Mouse (Mus musculus) midbrain, embryonic 10.5 days (tissue): ENCODE data around the gene Kif13a. TPM values are rescaled to one million over a fixed set of nuclear protein-coding genes. Genes with fewer than 3 reads are reported as not detected.

Experiments
- DNase-seq: peaks from one replicate; pipeline ENCODE4 v3.0.0-alpha.2; 2017; ENCODE audit warnings: low spot score
- H3K27ac ChIP-seq: fragments of 300-500 bp; sonication (generic); replicated peaks from 2 replicates; pipeline ENCODE4 v1.5.1; 2016; ENCODE audit warnings: mild to moderate bottlenecking
- H3K27me3 ChIP-seq: fragments of 300-500 bp; sonication (generic); 2 replicates; pipeline ENCODE4 v1.6.1; 2016; ENCODE audit warnings: low read depth, mild to moderate bottlenecking; ENCODE audit not compliant: poor library complexity, severe bottlenecking
- H3K36me3 ChIP-seq: fragments of 300-500 bp; sonication (generic); 2 replicates; pipeline ENCODE4 v1.6.1; 2016; ENCODE audit warnings: mild to moderate bottlenecking, moderate library complexity
- H3K4me1 ChIP-seq: fragments of 300-500 bp; sonication (generic); 2 replicates; pipeline ENCODE4 v1.6.1; 2016
- H3K4me3 ChIP-seq: fragments of 300-500 bp; sonication (generic); 2 replicates; pipeline ENCODE4 v1.5.1; 2016; ENCODE audit warnings: mild to moderate bottlenecking, moderate library complexity
- H3K9me3 ChIP-seq: fragments of 300-500 bp; sonication (generic); replicated peaks from 2 replicates; pipeline ENCODE4 v1.6.1; 2016; ENCODE audit warnings: mild to moderate bottlenecking
- WGBS: fragments of 180-500 bp; shearing (Covaris S2); methylation state at CpG from one replicate; pipeline ENCODE4 v1.1.7; 2016; 5-methylcytosine and 5-hydroxymethylcytosine counted together
- polyA plus RNA-seq: library from polyadenylated mRNA; unstranded; fragments of >200 nt; fragmentation: Nextera tagmentation; extraction: Ambion mirVana; gene quantifications from 2 replicates; pipeline ENCODE4 v1.2.1, GENCODE M21; 2016

The Kif13a gene
- polyA plus RNA-seq, 1 experiment from 2014 or later: 9.1 TPM

- Histone ChIP-seq H3K4me3 (no peak overlapping the region), H3K9me3 (peaks cover 7% of the 10 kb centered on the region), H3K27me3 (no peaks in the 10 kb centered on the region), H3K4me1 (peaks cover 12% of the 10 kb centered on the region), H3K36me3 (peaks cover 33% of the 10 kb centered on the region), H3K27ac (peak overlapping the region; percentile 24; the same call in 1 of the 2 replicates)
- no peak for DNase-seq
- 59% methylated on average over 11 of the region's 11 CpGs for WGBS
These were observed 31.3 kb downstream of the Kif13a start for GRCm38 (mm10) chr13:46898411-46898810.

GRCm38 (mm10) chr13:46892380-46892779, 37.3 kb downstream of the Kif13a start:
- Histone ChIP-seq H3K4me3 (no peak overlapping the region), H3K9me3 (no peaks in the 10 kb centered on the region), H3K36me3 (no peaks in the 10 kb centered on the region), H3K4me1 (no peaks in the 10 kb centered on the region), H3K27me3 (no peaks in the 10 kb centered on the region), H3K27ac (no peak overlapping the region)
- DNase-seq: no peak
- WGBS: 71% methylated on average over 4 of the region's 4 CpGs

- 91% methylated on average over 12 of the region's 12 CpGs for WGBS
- Histone ChIP-seq H3K27ac (no peak overlapping the region), H3K9me3 (no peaks in the 10 kb centered on the region), H3K27me3 (no peaks in the 10 kb centered on the region), H3K36me3 (no peaks in the 10 kb centered on the region), H3K4me3 (no peak overlapping the region), H3K4me1 (peaks cover 5% of the 10 kb centered on the region; the same call in 1 of the 2 replicates)
- no peak for DNase-seq
These were observed 41.5 kb downstream of the Kif13a start for GRCm38 (mm10) chr13:46888150-46888683.

GRCm38 (mm10) chr13:46886497-46887261, 43.0 kb downstream of the Kif13a start:
- no peak overlapping the region for H3K27ac ChIP-seq
- no peak for DNase-seq
- 88% methylated on average over 10 of the region's 10 CpGs for WGBS
- H3K36me3 ChIP-seq: peaks cover 8% of the 10 kb centered on the region; the same call in 1 of the 2 replicates
- no peak overlapping the region for H3K4me3 ChIP-seq
- no peaks in the 10 kb centered on the region for H3K27me3 ChIP-seq
- no peaks in the 10 kb centered on the region for H3K9me3 ChIP-seq
- peaks cover 5% of the 10 kb centered on the region; the same call in 1 of the 2 replicates for H3K4me1 ChIP-seq

GRCm38 (mm10) chr13:46885759-46886060, 44.0 kb downstream of the Kif13a start:
- H3K27me3 ChIP-seq: no peaks in the 10 kb centered on the region
- peaks cover 11% of the 10 kb centered on the region; the same call in 1 of the 2 replicates for H3K36me3 ChIP-seq
- peaks cover 5% of the 10 kb centered on the region; the same call in 1 of the 2 replicates for H3K4me1 ChIP-seq
- no peak overlapping the region for H3K4me3 ChIP-seq
- 83% methylated on average over 5 of the region's 5 CpGs for WGBS
- no peak for DNase-seq
- no peaks in the 10 kb centered on the region for H3K9me3 ChIP-seq
- no peak overlapping the region for H3K27ac ChIP-seq

GRCm38 (mm10) chr13:46884898-46885758, 44.5 kb downstream of the Kif13a start:
- H3K27ac ChIP-seq: no peak overlapping the region
- peaks cover 11% of the 10 kb centered on the region; the same call in 1 of the 2 replicates for H3K36me3 ChIP-seq
- no peak overlapping the region for H3K4me3 ChIP-seq
- H3K27me3 ChIP-seq: no peaks in the 10 kb centered on the region
- no peaks in the 10 kb centered on the region for H3K9me3 ChIP-seq
- no peak for DNase-seq
- 90% methylated on average over 26 of the region's 26 CpGs for WGBS
- H3K4me1 ChIP-seq: peaks cover 5% of the 10 kb centered on the region; the same call in 1 of the 2 replicates

- WGBS: 87% methylated on average over 3 of the region's 3 CpGs
- no peaks in the 10 kb centered on the region for H3K27me3 ChIP-seq
- H3K9me3 ChIP-seq: no peaks in the 10 kb centered on the region
- H3K27ac ChIP-seq: no peak overlapping the region
- H3K36me3 ChIP-seq: peaks cover 11% of the 10 kb centered on the region; the same call in 1 of the 2 replicates
- DNase-seq: no peak
- peaks cover 5% of the 10 kb centered on the region; the same call in 1 of the 2 replicates for H3K4me1 ChIP-seq
- H3K4me3 ChIP-seq: no peak overlapping the region
These were observed 45.7 kb downstream of the Kif13a start for GRCm38 (mm10) chr13:46883976-46884375.

- H3K9me3 ChIP-seq: no peaks in the 10 kb centered on the region
- peaks cover 5% of the 10 kb centered on the region; the same call in 1 of the 2 replicates for H3K4me1 ChIP-seq
- WGBS: 87% methylated on average over 10 of the region's 10 CpGs
- H3K36me3 ChIP-seq: peaks cover 11% of the 10 kb centered on the region; the same call in 1 of the 2 replicates
- no peak overlapping the region for H3K27ac ChIP-seq
- H3K4me3 ChIP-seq: no peak overlapping the region
- no peak for DNase-seq
- H3K27me3 ChIP-seq: no peaks in the 10 kb centered on the region
These were observed 46.3 kb downstream of the Kif13a start for GRCm38 (mm10) chr13:46883381-46883780.

- DNase-seq: no peak
- WGBS: 88% methylated on average over 14 of the region's 14 CpGs
- peaks cover 5% of the 10 kb centered on the region for H3K4me1 ChIP-seq
- no peaks in the 10 kb centered on the region for H3K9me3 ChIP-seq
- no peak overlapping the region for H3K4me3 ChIP-seq
- H3K27me3 ChIP-seq: no peaks in the 10 kb centered on the region
- peaks cover 11% of the 10 kb centered on the region; the same call in 1 of the 2 replicates for H3K36me3 ChIP-seq
- no peak overlapping the region for H3K27ac ChIP-seq
These were observed 48.9 kb downstream of the Kif13a start for GRCm38 (mm10) chr13:46880736-46881135.

- H3K4me3 ChIP-seq: no peak overlapping the region
- H3K27ac ChIP-seq: no peak overlapping the region
- H3K36me3 ChIP-seq: peaks cover 11% of the 10 kb centered on the region; the same call in 1 of the 2 replicates
- H3K27me3 ChIP-seq: no peaks in the 10 kb centered on the region
- DNase-seq: no peak
- no peaks in the 10 kb centered on the region for H3K9me3 ChIP-seq
- WGBS: 90% methylated on average over 6 of the region's 6 CpGs
- H3K4me1 ChIP-seq: peaks cover 2% of the 10 kb centered on the region; the same call in 1 of the 2 replicates
These were observed 49.4 kb downstream of the Kif13a start for GRCm38 (mm10) chr13:46880243-46880642.

- 84% methylated on average over 4 of the region's 4 CpGs for WGBS
- Histone ChIP-seq H3K27ac (no peak overlapping the region), H3K27me3 (no peaks in the 10 kb centered on the region), H3K36me3 (0 out of 2 replicates have a peak, but pooled peaks cover 3% of the 10 kb centered on the region), H3K4me1 (peaks cover 12% of the 10 kb centered on the region), H3K9me3 (no peaks in the 10 kb centered on the region), H3K4me3 (no peak overlapping the region)
- no peak for DNase-seq
These were observed 52.6 kb downstream of the Kif13a start for GRCm38 (mm10) chr13:46877049-46877448.

GRCm38 (mm10) chr13:46875377-46875776, 54.3 kb downstream of the Kif13a start:
- WGBS: 82% methylated on average over 6 of the region's 6 CpGs
- DNase-seq: no peak
- Histone ChIP-seq H3K4me3 (no peak overlapping the region), H3K4me1 (peaks cover 23% of the 10 kb centered on the region), H3K36me3 (no peaks in the 10 kb centered on the region), H3K9me3 (no peaks in the 10 kb centered on the region), H3K27ac (no peak overlapping the region), H3K27me3 (no peaks in the 10 kb centered on the region)
